Mouse (Mus musculus): ENCODE measurements around the gene Gm45844. TPM values are rescaled to one million over a fixed set of nuclear protein-coding genes. Genes with fewer than 3 reads are reported as not detected.
"Not testable (repeated sequence)": the region's sequence is repeated elsewhere in the genome, so short reads cannot be mapped to it uniquely, and the experiment has no call there.

Gm45844 gene
- polyA plus RNA-seq (2015; fragmentation: Nextera tagmentation; extraction: Ambion mirVana), result 4.4 and 4.6 TPM in 2 replicates

GRCm38 (mm10) chr7:7277966-7278567, at the start of gene Gm45844:
Gm45844 (minus strand) TSS chr7:7278289.
- Histone ChIP-seq H3K27ac (peak within 1 kb of the TSS; percentile 33), H3K4me3 (peak within 1 kb of the TSS; percentile 32), H3K9ac (peak within 1 kb of the TSS; percentile 0; the same call in 1 of the 2 replicates), H3K4me2 (peak within 1 kb of the TSS; percentile 23)
- ATAC-seq (ENCODE audit: insufficient number of reproducible peaks, low FRiP score, low TSS enrichment, low read depth), result peak; percentile 100
- not testable (repeated sequence) for H3K36me3 ChIP-seq, H3K27me3 ChIP-seq, H3K4me1 ChIP-seq, H3K9me3 ChIP-seq
- 43% methylated on average over 45 of the region's 45 CpGs for WGBS

- 84% methylated on average over 16 of the region's 16 CpGs for WGBS
- Histone ChIP-seq H3K4me1 (peaks cover 10% of the 10 kb centered on the region; the same call in 1 of the 2 replicates), H3K9me3 (no peaks in the 10 kb centered on the region), H3K36me3 (peaks cover 41% of the 10 kb centered on the region), H3K27ac (no peak overlapping the region), H3K9ac (no peak overlapping the region), H3K4me3 (no peak overlapping the region), H3K27me3 (no peaks in the 10 kb centered on the region), H3K4me2 (no peak overlapping the region)
- no peak for ATAC-seq (ENCODE audit: insufficient number of reproducible peaks, low FRiP score, low TSS enrichment, low read depth)
These were observed 17.5 kb upstream of the Gm45844 start for GRCm38 (mm10) chr7:7295595-7295994.

DNA sequence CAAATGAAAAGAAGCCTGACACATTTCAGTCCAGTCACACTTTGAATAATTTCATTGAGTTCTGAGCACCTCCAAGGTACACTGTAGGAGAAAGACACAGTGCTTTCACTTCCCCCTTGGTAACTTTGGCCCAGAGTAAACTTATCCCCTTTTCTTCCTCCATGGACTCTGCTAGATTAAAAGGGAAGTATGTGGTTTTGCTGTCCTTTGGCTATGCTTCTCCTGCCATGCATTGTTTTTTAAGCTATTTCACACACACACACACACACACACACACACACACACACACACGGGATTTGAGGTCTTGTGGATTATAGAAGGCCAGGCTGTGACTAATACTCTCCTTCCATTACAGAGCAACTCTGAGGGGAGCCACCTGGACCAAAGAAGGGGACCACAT, 3.3 kb upstream of the Gm45844 start:
- no peak for ATAC-seq (ENCODE audit: insufficient number of reproducible peaks, low FRiP score, low TSS enrichment, low read depth)
- Histone ChIP-seq H3K27ac (no peak overlapping the region), H3K9ac (no peak overlapping the region), H3K4me2 (no peak overlapping the region), H3K27me3 (no peaks in the 10 kb centered on the region), H3K36me3 (peaks cover 22% of the 10 kb centered on the region), H3K4me1 (no peaks in the 10 kb centered on the region), H3K4me3 (no peak overlapping the region), H3K9me3 (peaks cover 5% of the 10 kb centered on the region; the same call in 1 of the 2 replicates)
- WGBS, result 72% methylated on average over 1 of the region's 1 CpGs

DNA sequence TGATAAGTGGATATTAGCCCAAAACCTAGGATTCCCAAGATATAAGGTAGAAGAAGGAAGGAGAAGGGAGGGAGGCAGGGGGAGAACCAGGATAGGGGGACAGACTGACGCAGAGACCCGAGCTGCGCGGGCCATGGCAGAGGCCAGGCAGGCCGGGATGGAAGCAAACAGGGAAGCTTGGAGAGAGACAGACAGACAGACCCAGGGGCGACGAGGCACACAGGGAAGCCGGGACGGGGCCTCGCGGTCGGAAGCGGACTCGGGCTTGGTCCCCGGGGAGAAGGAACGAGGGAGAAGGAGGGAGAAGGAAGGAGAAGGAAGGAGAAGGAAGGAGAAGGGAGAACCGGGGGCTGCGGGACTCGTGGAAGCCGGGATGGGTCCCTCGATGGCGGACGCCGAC, 533 bp downstream of the Gm45844 start:
- not testable (repeated sequence) for H3K27me3 ChIP-seq; H3K36me3 ChIP-seq; ATAC-seq (ENCODE audit: insufficient number of reproducible peaks, low FRiP score, low TSS enrichment, low read depth); H3K9me3 ChIP-seq; H3K4me1 ChIP-seq
- Histone ChIP-seq H3K9ac (peak overlapping the region; percentile 0; the same call in 1 of the 2 replicates), H3K4me2 (peak overlapping the region; percentile 23), H3K4me3 (peak overlapping the region; percentile 32), H3K27ac (peak overlapping the region; percentile 33)
- WGBS, result 45% methylated on average over 24 of the region's 24 CpGs

GRCm38 (mm10) chr7:7247228-7247627, 30.9 kb downstream of the Gm45844 start, which contains the start of gene Vmn2r29:
Vmn2r29 (minus strand) TSS chr7:7247328.
- H3K4me2 ChIP-seq; H3K27ac ChIP-seq; H3K36me3 ChIP-seq; H3K9ac ChIP-seq; H3K27me3 ChIP-seq; H3K9me3 ChIP-seq; H3K4me3 ChIP-seq; H3K4me1 ChIP-seq; ATAC-seq (ENCODE audit: insufficient number of reproducible peaks, low FRiP score, low TSS enrichment, low read depth): not testable (repeated sequence)
- WGBS, result no CpG with 5 or more reads among the region's 1 CpGs

DNA sequence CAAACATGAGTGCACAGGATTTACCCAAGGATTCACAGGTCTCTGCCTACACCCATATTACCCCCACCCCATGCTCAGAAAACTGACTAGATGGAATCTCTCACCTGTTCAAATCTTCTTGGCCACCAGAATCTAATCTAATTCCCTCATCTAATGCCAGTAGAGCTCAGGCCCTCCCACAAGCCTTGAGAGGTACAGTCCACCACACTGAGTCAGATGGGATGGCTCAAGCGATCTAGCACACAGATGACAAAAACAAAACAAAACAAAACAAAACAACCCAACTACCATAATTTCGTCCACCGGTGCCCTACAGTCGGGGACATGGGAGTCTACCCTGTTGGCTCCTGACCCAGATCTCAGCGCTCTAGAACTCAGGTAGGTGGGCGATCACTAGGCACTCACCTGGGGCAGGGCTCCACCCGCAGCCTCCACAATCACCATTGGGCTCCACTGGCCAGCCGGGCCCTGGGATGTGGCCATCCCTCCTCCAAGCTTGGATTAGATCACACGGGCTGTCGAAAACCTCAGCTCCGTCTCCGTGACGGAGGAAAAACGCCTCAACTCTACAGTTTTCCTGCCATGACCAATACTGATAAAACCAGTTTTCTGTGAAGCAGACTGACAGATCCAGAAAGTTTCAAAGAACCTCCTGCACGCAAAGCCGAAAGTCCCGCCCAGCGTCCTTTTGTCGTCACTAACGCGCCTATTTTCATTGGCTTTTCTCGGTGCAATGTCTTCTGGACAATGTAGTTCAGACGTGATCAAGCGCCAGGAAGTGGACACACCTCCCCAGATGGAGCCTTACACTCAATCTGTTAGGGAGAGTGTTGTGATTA, 68.6 kb downstream of the Gm45844 start, which contains the start of gene Zfp772:
Gene Zfp772 (minus strand): TSS at position 686 of the 839 bp plus-strand sequence.
- not testable (repeated sequence) for H3K4me1 ChIP-seq; ATAC-seq (ENCODE audit: insufficient number of reproducible peaks, low FRiP score, low TSS enrichment, low read depth); H3K27me3 ChIP-seq; H3K36me3 ChIP-seq; H3K9me3 ChIP-seq
- peak within 1 kb of the TSS; percentile 47 for H3K9ac ChIP-seq
- H3K4me3 ChIP-seq, result peak within 1 kb of the TSS; percentile 52
- WGBS, result under 1% methylated on average over 24 of the region's 24 CpGs
- peak within 1 kb of the TSS; percentile 54 for H3K27ac ChIP-seq
- peak within 1 kb of the TSS; percentile 63 for H3K4me2 ChIP-seq

- H3K4me1 ChIP-seq, result 0 out of 2 replicates have a peak, but pooled peaks cover 2% of the 10 kb centered on the region
- H3K9ac ChIP-seq, result no peak overlapping the region
- no peak overlapping the region for H3K27ac ChIP-seq
- no peaks in the 10 kb centered on the region for H3K36me3 ChIP-seq
- 14% methylated on average over 18 of the region's 18 CpGs for WGBS
- H3K27me3 ChIP-seq, result no peaks in the 10 kb centered on the region
- H3K4me3 ChIP-seq, result peak overlapping the region; percentile 51
- ATAC-seq (ENCODE audit: insufficient number of reproducible peaks, low FRiP score, low TSS enrichment, low read depth), result peak; percentile 79; the same call in 1 of the 2 replicates
- H3K4me2 ChIP-seq, result peak overlapping the region; percentile 42
- no peaks in the 10 kb centered on the region for H3K9me3 ChIP-seq
These were observed 89.7 kb downstream of the Gm45844 start for GRCm38 (mm10) chr7:7188191-7188942.

GRCm38 (mm10) chr7:7187417-7188190, 90.5 kb downstream of the Gm45844 start:
- Histone ChIP-seq H3K27ac (no peak overlapping the region), H3K4me3 (peak overlapping the region; percentile 51), H3K36me3 (peaks cover 6% of the 10 kb centered on the region), H3K4me1 (0 out of 2 replicates have a peak, but pooled peaks cover 2% of the 10 kb centered on the region), H3K4me2 (peak overlapping the region; percentile 42), H3K9ac (no peak overlapping the region), H3K27me3 (no peaks in the 10 kb centered on the region), H3K9me3 (no peaks in the 10 kb centered on the region)
- no peak for ATAC-seq (ENCODE audit: insufficient number of reproducible peaks, low FRiP score, low TSS enrichment, low read depth)
- WGBS, result 37% methylated on average over 13 of the region's 13 CpGs

DNA sequence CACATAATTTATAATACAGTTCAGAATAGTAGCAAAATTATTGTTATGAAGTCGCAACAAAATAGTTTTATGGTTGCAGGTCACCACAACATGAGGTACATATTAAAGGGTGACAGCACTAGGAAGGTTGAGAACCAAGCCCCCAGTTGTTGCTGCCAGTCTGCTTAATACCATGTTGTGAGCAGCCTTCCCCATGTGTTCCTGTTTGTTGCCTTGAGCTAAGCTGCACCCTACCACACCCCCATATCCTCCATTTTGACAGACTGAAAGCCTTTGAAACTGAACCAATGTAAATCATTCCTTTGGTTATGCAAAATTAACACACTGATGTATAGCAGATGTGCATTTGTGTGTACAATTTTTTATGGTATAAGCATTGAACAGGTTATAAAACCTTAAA, 92.2 kb downstream of the Gm45844 start:
- Histone ChIP-seq H3K27me3 (no peaks in the 10 kb centered on the region), H3K9ac (no peak overlapping the region), H3K9me3 (no peaks in the 10 kb centered on the region), H3K4me3 (no peak overlapping the region), H3K4me1 (0 out of 2 replicates have a peak, but pooled peaks cover 2% of the 10 kb centered on the region), H3K4me2 (no peak overlapping the region), H3K27ac (no peak overlapping the region), H3K36me3 (peaks cover 22% of the 10 kb centered on the region)
- no peak for ATAC-seq (ENCODE audit: insufficient number of reproducible peaks, low FRiP score, low TSS enrichment, low read depth)
- WGBS, result 43% methylated on average over 1 of the region's 1 CpGs

DNA sequence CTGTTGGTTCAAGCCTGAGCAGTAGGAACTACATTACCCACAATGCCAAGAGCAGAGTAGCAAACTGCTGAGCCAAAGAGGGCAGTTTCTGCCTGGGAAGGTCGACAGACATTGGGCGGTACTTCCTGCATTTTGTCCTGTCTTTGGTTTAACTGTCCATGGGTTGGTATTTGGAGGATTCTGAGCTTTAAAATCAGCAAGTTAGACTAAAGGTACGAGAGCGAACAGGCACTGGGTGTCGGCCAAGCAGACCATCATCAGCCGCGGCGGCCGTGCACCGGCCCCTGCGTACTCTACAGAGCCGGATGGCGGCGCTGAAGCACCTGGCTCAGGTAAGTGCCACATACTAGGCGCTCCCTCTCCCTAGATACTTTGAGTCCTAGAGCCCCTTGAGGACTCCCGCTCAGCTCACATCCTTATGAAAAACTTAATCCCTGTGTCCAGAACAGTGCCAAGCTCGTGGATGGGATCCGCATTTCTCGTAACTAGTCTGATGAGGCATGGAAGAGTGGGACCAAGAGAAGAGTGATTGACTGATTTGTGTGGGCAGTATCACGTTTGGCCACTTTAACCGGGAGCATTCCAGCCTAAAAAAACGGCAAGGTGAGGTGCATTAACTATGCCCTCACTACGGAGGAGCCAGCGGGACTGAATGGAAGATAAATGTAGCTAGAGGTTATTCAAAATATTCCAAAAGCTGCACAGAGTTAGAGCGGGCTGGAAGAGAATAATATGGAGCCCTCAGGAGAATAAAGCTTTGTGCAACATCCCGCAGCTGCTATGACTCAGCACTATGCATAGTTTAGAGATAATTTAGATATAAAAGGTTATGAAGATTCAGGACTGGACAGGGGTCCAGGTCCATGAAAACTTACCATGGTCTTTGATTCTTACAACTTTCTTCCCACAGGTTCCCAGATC, 106.6 kb downstream of the Gm45844 start, which contains the start of gene Zfp418:
Gene Zfp418 (plus strand): TSS at position 104 of the 921 bp plus-strand sequence.
- 2% methylated on average over 26 of the region's 26 CpGs for WGBS
- Histone ChIP-seq H3K27me3 (no peaks in the 10 kb centered on the region), H3K4me3 (peak within 1 kb of the TSS; percentile 62), H3K9ac (peak within 1 kb of the TSS; percentile 62), H3K4me2 (peak within 1 kb of the TSS; percentile 77), H3K9me3 (no peaks in the 10 kb centered on the region), H3K4me1 (peaks cover 3% of the 10 kb centered on the region; the same call in 1 of the 2 replicates), H3K27ac (peak within 1 kb of the TSS; percentile 73), H3K36me3 (peaks cover 9% of the 10 kb centered on the region; the same call in 1 of the 2 replicates)
- ATAC-seq (ENCODE audit: insufficient number of reproducible peaks, low FRiP score, low TSS enrichment, low read depth), result peak; percentile 84
